Mouse (Mus musculus) adipocyte (in vitro differentiated cells): ENCODE measurements at regions not wholly inside any gene's neighbourhood (a gene's known extent, or its start where the extent isn't known, plus 50 kb on each side); places are given as distances from the start of the nearest gene placed in this dataset.

Experiments used
- DNase-seq: peaks from one replicate; pipeline ENCODE4 v3.0.0-alpha.2; 2016; ENCODE audit warnings: low spot score

DNA sequence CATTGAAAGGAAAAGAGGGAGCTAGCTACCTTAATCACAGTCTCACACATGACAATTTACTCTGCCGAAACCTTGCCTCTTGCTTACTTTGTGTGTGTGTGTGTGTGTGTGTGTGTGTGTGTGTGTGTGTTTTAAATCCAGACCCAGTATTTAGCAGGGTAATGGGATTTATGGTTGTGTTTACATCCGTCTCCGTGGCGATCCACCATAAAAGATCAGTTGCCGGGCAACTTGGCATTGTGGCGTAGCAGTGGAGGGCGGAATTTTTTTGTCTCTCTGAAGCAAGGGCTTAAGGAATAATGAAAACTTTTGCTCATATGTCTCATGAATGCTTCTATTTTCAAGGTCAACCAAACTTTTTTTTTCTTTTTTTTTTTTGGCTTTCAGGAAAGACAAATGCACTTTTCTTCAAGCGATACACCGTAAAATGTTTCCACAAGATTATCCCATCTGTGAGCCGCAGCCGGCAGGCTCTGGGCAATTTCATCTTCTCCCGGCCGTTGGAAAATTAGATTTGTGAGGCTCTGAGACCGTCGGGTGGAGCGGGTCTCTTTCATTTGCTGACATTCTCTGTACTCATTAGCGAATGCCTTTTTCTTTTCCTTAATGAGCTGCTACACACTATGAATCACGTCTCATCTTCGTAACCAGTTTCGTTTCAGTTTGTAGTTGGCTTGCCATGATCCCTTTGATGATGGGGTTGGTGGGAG, 53.9 kb upstream of the Ptch1 start:
- DNase-seq, result no peak

DNA sequence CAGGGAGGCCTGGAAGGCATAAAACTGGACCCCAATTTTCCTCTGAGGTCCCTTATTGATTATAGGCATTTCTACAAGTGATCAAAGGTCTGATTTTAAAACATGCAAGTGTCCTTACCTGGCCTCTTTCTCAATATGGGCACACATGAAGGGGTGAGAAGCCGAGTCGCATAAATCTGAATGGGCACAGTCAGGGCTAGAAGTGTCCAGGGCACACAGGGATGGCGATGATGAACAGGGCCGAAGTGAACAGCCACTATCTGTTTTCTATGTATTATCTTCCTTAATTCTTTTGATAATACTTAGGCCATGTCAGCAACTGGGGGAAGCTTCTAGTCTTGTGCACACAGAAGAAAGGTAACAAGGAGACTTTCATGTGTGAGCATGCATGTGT, 54.5 kb upstream of the Ptch1 start:
- no peak for DNase-seq

DNA sequence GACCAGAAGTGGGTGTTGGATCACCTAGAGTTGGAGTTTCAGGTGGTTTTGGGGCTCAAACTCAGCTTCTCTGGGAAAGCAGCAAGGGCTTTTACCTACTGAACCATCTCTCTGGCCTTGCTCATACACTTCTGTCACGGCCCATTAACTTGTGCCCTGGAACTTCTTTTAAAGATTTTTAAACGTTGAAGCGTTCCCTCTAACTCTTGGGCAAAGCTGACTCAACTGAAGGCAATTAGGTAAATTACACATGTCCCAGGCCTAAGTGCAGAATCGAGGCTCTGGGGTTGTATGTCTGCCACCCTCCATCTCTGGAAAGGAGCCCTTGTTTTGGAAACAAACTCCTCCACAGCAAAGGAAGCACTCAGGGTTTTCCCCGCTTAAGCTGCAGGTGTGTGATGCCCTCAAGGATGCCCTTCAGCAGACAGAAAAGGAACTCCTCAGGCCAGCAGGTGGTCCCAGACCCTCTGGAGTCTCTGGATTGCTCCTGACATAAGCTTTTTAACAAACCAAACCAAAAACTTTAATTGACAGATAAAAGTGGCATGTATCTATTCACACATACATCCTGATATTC, 58.5 kb upstream of the Ptch1 start:
- no peak for DNase-seq

DNA sequence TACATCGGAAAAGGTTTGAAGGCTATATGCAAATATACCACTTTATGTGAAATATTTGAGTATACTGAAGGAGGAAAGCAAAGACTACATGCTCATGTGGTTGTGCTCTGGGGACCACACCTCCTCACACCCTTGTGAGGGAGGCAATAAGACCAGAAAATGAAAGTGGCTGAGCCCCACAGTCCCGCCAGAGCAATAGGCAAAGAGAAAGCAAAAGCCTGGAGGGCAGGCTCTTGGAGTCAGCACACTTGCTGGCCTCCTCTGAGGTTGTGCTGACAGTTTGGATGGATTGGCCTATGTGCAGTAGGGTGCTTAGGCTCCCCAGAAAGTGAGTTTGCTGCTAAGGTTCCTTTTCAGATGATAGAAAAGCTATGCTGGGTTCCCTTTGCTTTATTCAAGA, 60.9 kb upstream of the Ptch1 start:
- no peak for DNase-seq

DNA sequence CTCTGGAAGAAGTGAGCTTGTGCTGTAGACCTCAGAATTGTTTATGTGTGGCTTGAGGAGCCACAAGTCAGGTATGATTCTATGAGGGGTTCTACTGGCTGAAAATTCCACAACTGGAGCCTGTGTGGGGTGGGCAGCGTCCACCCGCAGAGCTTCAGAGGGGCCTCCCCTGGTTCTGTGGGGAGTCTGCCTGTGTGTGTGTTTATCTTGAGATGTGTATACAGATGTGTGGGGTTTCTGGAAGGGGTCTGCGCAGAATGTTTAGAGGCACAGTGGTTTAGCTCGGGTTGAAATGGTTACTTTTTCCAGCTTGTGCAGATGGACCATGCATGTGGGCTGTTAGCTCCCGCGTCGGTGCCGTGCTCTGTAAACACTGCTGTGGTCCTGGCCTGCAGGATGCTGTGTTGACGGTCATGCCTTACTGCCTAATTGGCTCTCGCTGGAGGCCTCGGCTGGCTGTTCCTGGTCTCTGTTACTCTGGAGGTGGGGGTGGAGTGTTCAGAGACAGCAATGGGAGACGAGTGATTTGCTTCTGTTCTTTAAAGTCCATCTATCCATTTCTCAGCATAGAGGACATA, 68.3 kb upstream of the Ptch1 start:
- no peak for DNase-seq

DNA sequence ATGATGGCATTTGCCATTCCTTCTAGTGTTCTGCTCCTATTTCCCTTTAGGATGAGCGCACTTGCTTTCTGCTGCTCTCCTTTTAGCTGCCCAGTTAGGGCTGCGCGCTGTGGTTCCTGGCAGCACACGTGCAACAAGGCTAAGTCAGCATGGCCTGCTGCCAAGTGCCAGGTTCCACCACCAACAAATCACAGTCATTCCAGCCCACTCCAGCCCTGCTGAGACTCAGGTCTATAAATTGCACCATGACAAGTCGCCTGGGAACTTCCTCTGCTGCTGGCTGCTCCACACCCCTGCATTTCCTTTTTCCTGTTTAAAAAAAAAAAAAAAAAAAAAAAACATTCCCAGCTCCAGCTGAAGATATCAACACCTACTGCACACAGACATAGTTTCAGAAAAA, 69.2 kb upstream of the Ptch1 start:
- peak; percentile 15 for DNase-seq

DNA sequence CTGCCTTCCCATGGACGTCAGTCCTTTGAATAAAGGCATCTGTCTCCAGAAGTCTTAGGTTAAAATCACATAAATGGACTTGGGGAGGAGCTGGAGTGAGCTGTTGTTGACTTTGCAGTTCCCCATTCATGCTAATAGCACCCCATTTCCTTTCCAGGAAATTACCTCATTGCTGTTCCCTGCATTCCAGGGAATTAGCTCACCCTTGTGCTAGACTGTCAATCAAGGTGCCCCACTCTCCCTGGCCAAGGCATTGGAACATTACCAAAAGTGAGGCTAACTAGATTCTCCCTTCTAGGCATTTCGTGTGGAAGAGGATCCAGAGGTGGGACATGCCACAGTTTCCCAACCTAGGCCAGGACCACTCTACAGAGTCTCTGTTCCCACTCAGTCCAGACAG, 70.0 kb upstream of the Ptch1 start:
- DNase-seq, result no peak

DNA sequence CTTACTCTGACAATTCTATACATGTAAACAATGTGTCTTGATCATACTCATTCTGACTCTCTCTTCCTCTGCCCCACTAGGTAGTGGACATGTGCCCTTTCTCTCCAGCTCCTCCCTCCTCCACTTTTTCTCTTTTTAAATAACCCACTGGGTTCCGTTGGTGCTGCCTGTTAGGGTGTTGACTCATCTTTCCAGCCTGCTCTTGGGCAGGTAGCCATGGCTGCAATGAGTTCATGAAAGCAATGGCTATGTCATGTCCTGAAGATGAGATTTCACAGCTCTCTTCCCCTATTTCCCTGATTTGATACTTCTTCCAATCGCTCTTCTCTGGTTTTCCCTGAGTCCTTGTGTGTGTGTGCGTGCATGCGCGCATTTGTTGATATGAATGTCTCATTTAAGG, 70.9 kb upstream of the Ptch1 start:
- DNase-seq, result peak; percentile 30

DNA sequence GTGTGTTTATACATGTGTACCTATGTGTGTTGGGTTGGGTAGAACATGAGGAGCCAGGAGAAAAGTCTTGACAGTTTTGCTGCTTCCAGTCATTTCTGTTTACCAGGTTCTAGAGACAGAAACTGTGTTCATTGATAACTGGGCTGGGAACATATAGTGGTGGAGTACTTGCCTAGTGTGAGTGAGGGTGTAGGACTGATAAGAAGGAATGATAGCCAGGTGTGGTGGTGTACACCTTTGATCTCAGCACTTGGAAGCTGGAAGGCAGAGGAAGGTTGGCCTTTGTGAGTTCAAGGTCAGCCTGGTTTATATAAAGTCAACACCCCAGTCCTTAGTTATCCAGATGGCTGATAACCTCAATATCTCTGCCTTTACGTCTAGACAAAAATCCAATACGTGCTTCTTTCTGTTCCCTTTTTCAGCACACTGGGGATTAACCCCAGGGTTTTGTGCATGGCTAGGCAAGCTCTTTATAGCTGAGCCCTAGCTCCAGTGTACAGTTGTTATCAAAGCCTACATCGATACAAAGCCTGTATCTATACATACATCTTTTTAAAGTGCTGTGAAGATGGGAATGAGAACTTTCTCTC, 75.8 kb upstream of the Ptch1 start:
- no peak for DNase-seq

DNA sequence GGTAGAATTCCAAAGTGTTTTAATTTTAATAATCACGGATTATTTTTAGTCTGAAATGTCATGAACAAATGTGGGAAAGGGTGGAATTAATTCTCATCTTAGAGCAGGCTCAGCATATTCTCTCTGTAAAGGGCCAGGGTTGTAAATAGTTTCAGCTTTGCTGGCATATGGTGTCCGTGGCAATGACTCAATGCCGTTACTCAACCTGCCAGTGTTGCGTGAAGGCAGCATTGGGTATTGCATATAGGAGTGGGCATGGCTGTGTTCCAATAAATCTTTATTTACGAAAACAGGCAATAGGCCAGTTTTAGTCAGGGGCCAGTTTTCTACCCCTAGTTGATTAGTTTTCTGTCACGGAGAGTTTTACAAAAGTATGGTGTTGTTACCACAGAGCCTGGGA, 81.1 kb upstream of the Ptch1 start:
- peak; percentile 39 for DNase-seq

DNA sequence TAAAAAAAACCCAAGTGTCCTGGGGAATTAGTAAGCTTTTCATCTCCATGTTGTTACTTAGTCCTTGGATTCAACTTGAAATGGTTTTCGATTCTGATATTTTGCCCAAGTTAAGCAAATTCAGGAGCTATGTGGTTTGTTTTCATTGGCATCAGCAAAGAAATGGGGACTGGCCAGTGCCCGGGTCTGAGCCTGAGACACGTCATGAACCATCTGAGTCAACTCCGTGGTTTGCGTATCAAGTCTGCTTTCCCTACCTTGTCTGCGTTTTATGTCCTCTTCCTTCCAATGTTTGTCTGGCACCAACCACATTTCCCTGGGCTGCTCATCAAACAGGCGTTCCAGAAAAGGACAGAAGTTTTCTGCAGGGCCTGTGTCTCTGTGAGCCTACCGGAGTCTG, 83.7 kb upstream of the Ptch1 start:
- DNase-seq, result peak; percentile 31

DNA sequence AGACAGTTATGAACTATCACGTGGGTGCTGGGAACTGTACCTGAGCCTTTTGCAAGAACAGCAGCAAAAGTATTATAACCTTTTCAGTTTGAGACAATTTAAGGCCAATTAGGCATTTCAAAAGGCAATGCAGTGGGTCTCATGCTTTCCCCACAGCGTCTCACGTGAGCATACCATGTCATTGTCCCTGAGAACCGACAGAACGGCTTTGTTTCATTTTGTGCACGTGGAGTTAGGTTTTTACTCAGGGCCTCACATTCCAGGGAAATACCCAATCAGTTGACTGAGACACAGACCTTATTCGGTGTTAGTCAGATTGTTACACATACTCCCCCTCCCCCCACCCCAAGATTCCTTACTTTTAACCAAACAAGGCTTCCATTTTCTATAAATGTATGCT, 86.0 kb upstream of the Ptch1 start:
- no peak for DNase-seq

DNA sequence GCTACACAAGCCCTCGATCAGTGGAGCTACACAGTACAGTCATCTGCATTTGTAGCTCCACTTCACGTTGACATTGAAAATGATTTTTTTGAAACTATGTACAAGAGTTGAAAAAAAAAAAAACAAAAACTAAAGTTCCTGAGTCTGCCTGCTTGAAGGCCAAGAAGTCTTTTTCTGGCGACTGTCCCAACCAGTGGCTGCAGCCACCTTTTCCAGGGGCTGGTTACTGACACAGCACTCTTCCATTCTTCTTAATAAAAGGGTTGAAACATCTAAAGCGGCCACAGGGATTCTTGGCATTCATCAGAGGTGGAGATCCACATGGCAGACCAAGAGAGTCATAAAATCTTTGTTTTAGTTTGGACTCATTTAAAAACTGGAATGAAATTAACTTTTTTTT, 87.0 kb upstream of the Ptch1 start:
- DNase-seq, result no peak

DNA sequence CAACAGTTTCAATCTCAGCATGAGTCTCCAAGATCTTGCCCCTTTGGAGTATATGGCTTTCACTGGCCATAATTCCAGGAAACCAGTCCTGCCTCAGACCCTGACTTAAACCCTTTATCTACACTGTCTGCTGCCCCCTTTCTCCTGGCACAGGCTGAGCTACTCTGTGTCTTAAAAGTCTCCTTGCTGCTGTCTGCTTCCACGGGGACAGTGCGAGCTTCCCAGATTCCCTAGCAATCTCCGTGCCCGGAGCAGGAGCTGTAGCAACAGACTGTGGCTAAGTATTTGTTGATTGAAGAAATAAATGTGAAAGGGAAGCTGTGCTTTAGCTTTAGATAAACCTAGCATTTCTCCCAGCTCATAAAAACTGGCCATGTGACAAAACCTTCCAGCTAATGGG, 95.2 kb upstream of the Ptch1 start:
- DNase-seq, result no peak

DNA sequence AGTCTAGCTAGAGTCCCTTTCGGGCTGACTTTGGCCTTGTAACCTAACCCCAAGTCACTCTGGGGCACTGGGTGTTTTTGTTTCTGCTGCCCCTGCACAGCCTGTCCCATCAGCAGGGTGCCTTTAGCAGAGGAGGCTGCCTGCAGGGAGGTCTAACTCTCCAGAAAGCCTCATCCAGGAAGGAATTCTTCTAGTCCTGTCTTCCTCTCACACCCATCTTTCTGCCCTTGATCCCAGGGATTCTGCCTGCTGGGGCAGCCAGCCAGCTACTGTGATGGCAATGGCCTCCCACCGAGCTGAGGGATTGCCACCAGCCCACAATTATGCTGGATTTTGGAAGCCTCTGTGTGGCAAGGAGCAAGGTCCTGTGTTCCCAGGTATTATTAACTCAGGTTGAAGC, 95.6 kb upstream of the Ptch1 start:
- DNase-seq, result no peak

DNA sequence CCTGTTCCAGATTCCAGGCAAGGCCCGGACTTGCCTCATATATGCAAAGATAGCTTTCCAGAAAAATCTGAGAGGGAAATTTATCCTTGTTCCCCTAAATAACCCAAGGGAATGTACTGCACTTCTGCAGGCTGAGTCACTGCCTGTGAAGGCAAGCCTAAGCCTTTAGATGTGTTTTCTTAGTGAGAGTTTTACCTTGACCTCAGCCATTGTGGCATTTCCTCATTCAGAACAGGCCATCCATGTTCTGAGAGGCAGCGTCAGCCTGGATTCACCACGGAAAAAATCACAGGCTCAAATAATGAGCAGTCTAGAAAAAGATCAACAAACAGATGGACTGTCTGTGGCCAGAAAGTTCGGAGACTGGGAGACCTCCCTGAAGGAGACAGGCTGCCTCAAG, 99.0 kb upstream of the Ptch1 start:
- DNase-seq, result no peak

DNA sequence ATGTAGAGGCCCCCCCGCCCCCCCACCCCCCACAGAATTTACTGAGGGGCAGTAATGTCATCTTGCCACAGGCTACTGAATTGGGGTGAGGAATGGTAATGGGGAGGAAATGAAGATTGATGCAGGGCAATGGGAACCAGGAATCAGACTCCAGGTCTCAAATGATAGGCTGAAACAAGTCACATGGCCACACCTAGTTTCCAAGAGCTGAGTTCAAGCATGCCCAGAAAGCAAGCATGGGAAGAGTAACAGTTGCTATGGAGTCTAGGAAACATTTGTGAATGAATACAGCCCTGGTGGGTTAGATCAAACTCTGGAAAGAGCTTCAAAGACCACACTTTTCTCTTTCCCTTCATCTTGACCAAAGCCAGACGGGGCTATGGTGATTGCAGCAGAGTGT, 104.3 kb upstream of the Ptch1 start:
- DNase-seq, result no peak

DNA sequence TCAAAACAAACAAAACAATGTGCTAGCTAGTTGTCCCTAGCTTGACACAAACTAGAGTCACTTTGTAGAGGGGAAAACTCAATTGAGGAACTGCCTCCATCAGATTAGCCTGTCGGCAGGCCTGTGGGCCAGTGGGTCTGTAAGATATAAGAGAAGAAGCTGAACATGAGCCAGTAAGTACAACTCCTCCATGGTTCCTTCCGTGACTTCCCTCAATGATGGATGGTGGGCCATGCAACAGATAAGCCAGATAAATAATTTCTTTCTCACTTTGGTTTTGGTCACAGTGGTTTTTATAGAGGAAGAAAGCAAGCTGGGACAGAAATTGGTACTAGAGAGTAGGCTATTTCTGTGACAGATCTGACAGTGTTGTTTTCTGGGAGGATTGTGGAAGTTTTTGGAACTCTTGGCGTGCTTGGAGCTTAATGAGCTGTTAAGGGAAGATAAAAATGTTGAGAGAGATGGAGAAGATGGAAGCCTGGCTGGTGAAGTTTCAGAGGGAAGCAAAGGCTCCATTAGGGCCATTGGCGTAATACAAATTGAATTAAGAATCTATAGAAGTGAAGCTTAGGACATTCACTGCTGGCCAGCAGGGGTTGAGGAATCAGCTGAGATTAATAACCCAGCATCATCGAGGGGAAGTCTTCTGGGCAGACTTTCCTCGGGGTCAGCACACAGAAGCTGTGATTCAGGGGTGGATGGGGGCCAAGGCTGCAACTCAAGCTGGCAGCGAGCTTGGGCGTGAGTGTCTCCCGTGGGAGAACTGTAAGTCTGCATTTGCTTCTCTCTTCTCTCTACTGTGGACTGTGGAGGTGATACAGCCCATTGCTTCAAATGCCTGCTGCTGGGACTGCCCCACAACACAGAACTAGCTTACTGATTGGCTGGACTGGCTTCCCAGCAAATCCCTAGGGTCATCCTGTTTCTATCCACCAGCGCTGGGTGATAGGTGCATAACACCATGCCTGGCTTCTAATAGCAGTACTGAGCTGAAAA, 105.2 kb upstream of the Ptch1 start:
- DNase-seq, result no peak

DNA sequence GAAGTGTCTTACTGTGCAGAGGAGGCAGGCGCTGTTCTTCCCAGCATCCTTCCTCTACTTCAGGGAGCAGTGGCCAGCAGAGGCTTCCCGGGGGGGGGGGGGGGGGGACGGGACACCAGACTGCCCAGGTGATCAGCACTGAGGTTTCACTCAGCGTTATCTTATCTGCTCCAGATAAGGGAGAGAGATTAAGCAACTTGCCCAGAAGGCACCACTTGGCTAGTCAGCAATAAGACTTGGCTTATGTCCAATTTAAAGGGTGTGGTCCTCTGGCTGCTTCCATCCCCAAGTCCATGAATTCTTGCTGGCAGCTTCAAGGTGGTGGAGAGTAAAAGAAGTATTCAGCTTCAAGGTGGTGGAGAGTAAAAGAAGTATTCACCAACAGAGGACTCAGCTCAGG, 108.9 kb upstream of the Ptch1 start:
- no peak for DNase-seq

DNA sequence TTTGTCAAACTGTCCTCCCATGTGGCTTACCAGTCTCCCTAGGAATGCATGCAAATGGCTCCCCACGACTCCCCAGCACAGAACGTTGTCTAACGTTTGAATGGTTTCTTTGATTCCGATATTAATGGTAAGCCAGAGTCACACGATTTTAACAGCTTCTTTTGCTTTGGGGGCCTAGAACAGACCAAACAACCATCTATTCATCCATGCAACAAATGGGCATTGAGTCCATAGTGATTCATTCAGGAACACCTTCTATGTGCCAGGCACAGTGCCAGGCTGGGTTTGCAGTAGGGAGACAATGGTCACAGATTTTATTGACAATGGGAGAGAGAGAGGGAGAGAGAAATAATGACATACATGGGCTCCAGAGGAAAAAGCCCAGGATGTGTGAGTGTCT, 118.6 kb upstream of the Ptch1 start:
- DNase-seq, result no peak

DNA sequence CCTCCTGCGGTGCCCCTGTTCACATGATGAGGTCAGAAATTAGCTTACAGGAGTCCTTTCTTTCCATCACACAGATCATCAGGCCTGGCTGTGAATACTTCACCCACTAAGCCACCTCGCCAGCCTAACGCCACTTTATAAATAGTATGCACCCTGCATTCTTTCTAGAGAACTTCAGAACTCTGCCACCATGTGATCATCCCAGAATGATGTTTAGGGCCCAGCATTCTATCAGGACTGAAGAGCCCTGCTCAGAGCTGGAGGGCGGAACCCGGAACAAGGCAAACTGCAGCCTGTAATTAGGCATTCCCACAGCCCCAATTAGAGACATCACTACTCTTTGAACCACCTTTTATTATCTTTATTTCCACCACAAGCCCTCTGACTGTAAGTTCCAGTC, 120.2 kb upstream of the Ptch1 start:
- DNase-seq, result no peak

DNA sequence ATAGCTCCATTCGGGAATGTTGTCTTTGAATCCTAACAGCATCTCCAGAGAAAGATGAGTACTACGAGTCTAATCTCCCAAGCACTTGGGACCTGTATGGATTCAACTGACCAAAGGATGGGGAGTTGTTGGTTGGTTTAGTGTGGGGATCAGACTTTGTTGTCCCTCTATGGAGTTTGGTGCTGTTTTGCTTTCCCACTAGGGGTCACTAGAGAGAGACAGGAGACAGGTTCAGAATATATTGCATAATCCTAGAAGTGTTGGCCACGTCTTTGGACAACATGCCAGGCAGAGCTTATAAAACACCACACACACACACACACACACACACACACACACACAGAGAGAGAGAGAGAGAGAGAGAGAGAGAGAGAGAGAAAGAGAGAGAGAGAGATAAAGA, 118.6 kb upstream of the Ercc6l2 start:
- DNase-seq, result peak; percentile 66
